In the genomic region with DNA sequence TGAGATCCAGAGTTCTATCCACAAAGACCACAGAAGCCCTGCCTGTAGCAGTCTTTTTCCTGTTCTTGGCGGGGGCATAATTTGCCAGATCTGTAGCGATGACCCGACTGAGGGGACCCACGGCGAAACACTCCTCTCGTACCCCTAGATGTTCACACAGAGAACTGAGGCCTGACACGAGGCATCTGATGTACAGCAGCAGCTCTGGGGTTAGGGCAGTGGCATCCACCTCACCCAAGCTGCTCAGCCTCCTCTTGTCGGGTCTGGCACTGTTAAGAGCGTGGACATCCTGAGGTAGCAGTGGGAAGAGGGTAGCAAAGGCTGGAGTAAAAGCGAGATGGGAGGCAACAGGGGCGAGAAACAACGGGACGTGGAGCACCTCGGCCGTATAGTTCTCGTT, we compare ENCODE assay signal across 8 mouse cellular contexts. TPM values are rescaled to one million over a fixed set of nuclear protein-coding genes. Genes with fewer than 3 reads are reported as not detected.
DNase-seq lines count a peak whose midpoint lies in the region; ATAC-seq and TF ChIP-seq lines count a peak whose summit lies in the region.

No protein-coding gene starts in this region.

- H3K4me3 ChIP-seq in lung, adult 2 months (replicated peaks; ENCODE audit: extremely low read depth, low read depth, low read length), result peak overlapping the region; percentile 93
- peak overlapping the region; percentile 90 for H3K4me3 ChIP-seq in embryonic facial prominence, embryonic 13.5 days
- H3K4me3 ChIP-seq in intestine, embryonic 15.5 days (replicated peaks), result peak overlapping the region; percentile 94
- peak overlapping the region; percentile 69 for H3K4me3 ChIP-seq in neural tube, embryonic 13.5 days

- H3K9me3 ChIP-seq in embryonic facial prominence, embryonic 13.5 days, result no peaks in the 10 kb centered on the region
- no peaks in the 10 kb centered on the region for H3K9me3 ChIP-seq in intestine, embryonic 15.5 days
- H3K9me3 ChIP-seq in neural tube, embryonic 13.5 days, result no peaks in the 10 kb centered on the region

- no peak for TF ChIP-seq CTCF in lung, adult 2 months (IDR thresholded peaks at IDR 0.05; ENCODE audit: insufficient read depth, low read length)

- no peak for ATAC-seq in embryonic facial prominence, embryonic 13.5 days (ENCODE audit: insufficient number of reproducible peaks, insufficient read depth, low FRiP score, low TSS enrichment, low read depth)
- ATAC-seq in intestine, embryonic 15.5 days, result no peak
- no peak for ATAC-seq in neural tube, embryonic 13.5 days (ENCODE audit: low read depth)

- H3K4me1 ChIP-seq in lung, adult 2 months (ENCODE audit: control insufficient read depth, insufficient read depth, low read length), result peaks cover 7% of the 10 kb centered on the region; the same call in 1 of the 2 replicates
- H3K4me1 ChIP-seq in embryonic facial prominence, embryonic 13.5 days, result peaks cover 17% of the 10 kb centered on the region
- H3K4me1 ChIP-seq in intestine, embryonic 15.5 days (replicated peaks), result peaks cover 11% of the 10 kb centered on the region
- H3K4me1 ChIP-seq in neural tube, embryonic 13.5 days (replicated peaks), result peaks cover 35% of the 10 kb centered on the region

- whole genome bisulfite sequencing in lung, adult 2 months, result 16% methylated on average over 16 of the region's 16 CpGs
- 22% methylated on average over 16 of the region's 16 CpGs for WGBS in embryonic facial prominence, embryonic 13.5 days
- 19% methylated on average over 16 of the region's 16 CpGs for WGBS in intestine, embryonic 15.5 days
- WGBS in neural tube, embryonic 13.5 days, result 23% methylated on average over 16 of the region's 16 CpGs

- peak overlapping the region; percentile 99 for H3K4me2 ChIP-seq in embryonic facial prominence, embryonic 13.5 days
- peak overlapping the region; percentile 95 for H3K4me2 ChIP-seq in intestine, embryonic 15.5 days (replicated peaks)
- H3K4me2 ChIP-seq in neural tube, embryonic 13.5 days, result peak overlapping the region; percentile 99

- TF ChIP-seq POLR2A in lung, adult 2 months (IDR thresholded peaks at IDR 0.05; ENCODE audit: borderline replicate concordance, extremely low read depth, low read depth, low read length), result no peak

- peak overlapping the region; percentile 74 for H3K9ac ChIP-seq in embryonic facial prominence, embryonic 13.5 days
- H3K9ac ChIP-seq in intestine, embryonic 15.5 days, result peak overlapping the region; percentile 51
- H3K9ac ChIP-seq in neural tube, embryonic 13.5 days, result peak overlapping the region; percentile 75

- H3K27ac ChIP-seq in embryonic facial prominence, embryonic 13.5 days, result no peak overlapping the region
- H3K27ac ChIP-seq in intestine, embryonic 15.5 days, result no peak overlapping the region
- no peak overlapping the region for H3K27ac ChIP-seq in neural tube, embryonic 13.5 days (replicated peaks)

- no peak for DNase-seq in lung, adult 2 months
- DNase-seq in lung, postnatal 14 days, result no peak
- DNase-seq in right cerebral cortex, postnatal 14 days, result no peak
- no peak for DNase-seq in ovary, postnatal 10 days (ENCODE audit: low spot score)
- no peak for DNase-seq in thymus, postnatal 10 days (ENCODE audit: low spot score in 2 of 2)

- H3K36me3 ChIP-seq in embryonic facial prominence, embryonic 13.5 days, result no peaks in the 10 kb centered on the region
- no peaks in the 10 kb centered on the region for H3K36me3 ChIP-seq in intestine, embryonic 15.5 days
- no peaks in the 10 kb centered on the region for H3K36me3 ChIP-seq in neural tube, embryonic 13.5 days

- H3K27me3 ChIP-seq in embryonic facial prominence, embryonic 13.5 days, result no peaks in the 10 kb centered on the region
- no peaks in the 10 kb centered on the region for H3K27me3 ChIP-seq in intestine, embryonic 15.5 days (replicated peaks)
- H3K27me3 ChIP-seq in neural tube, embryonic 13.5 days, result no peaks in the 10 kb centered on the region

RNA-seq across cellular contexts. Expression of a gene that starts 0.8 kb away (rescaled TPM):
- 8.6 and 12.4 TPM in 2 replicates for polyA plus RNA-seq in lung, adult 2 months (2012; rRNA removed)
- 17.2 and 20.8 TPM in 2 replicates for polyA plus RNA-seq in embryonic facial prominence, embryonic 13.5 days (2015; fragmentation: Nextera tagmentation; extraction: Ambion mirVana)
- 17.2 and 17.7 TPM in 2 replicates for polyA plus RNA-seq in intestine, embryonic 15.5 days (2015; fragmentation: Nextera tagmentation; extraction: Ambion mirVana)
- 17.2 and 21.5 TPM in 2 replicates for polyA plus RNA-seq in neural tube, embryonic 13.5 days (2015; fragmentation: Nextera tagmentation; extraction: Ambion mirVana)

RNA-seq across cellular contexts. Expression of a gene that starts 4.5 kb away (rescaled TPM):
- polyA plus RNA-seq in lung, adult 2 months (2012; rRNA removed), result 16.1 and 25.3 TPM in 2 replicates
- polyA plus RNA-seq in embryonic facial prominence, embryonic 13.5 days (2015; fragmentation: Nextera tagmentation; extraction: Ambion mirVana), result 107 and 111 TPM in 2 replicates
- polyA plus RNA-seq in intestine, embryonic 15.5 days (2015; fragmentation: Nextera tagmentation; extraction: Ambion mirVana), result 71.8 and 80.4 TPM in 2 replicates
- polyA plus RNA-seq in neural tube, embryonic 13.5 days (2015; fragmentation: Nextera tagmentation; extraction: Ambion mirVana), result 74.3 and 83.5 TPM in 2 replicates
